Mouse (Mus musculus): Measurements from ENCODE around the gene Arl8b.
"Not testable (repeated sequence)": the region's sequence is repeated elsewhere in the genome, so short reads cannot be mapped to it uniquely, and the experiment has no call there.

The Arl8b gene

GRCm38 (mm10) chr6:108844771-108845170 lies 61.9 kb downstream of the Arl8b start:
- CTCF ChIA-PET = no interaction called here
- POLR2A ChIA-PET = interaction anchor here in 3 of 4 experiments (0.6 to 3.1 kb wide), 6 partner anchors 9 to 148 kb away, joined by 3 to 14 read pairs (median 3); no protein-coding TSS in a partner anchor

- CTCF ChIA-PET = interaction anchor here in 1 of 4 experiments (0.6 kb wide), 1 partner anchor 82 kb away, joined by 5 read pairs; no protein-coding TSS in a partner anchor
Observed at GRCm38 (mm10) chr6:108852088-108852670, 69.3 kb downstream of the Arl8b start.

GRCm38 (mm10) chr6:108852986-108853385 lies 70.1 kb downstream of the Arl8b start:
- ChIA-PET POLR2A (interaction anchor here in 3 of 4 experiments (0.7 to 1.6 kb wide), 7 partner anchors 8 to 69 kb away, joined by 3 to 6 read pairs (median 3); partner anchors contain the start of gene Edem1 (in 2 of the 3)), CTCF (interaction anchor here in 1 of 4 experiments (0.6 kb wide), 1 partner anchor 87 kb away, joined by 4 read pairs; no protein-coding TSS in a partner anchor)

More at GRCm38 (mm10) chr6:108852088-108852670, 69.3 kb downstream of the Arl8b start:
- POLR2A ChIA-PET = interaction anchor here in 3 of 4 experiments (0.7 to 1.6 kb wide), 5 partner anchors 8 to 68 kb away, joined by 3 read pairs; partner anchors contain the start of gene Edem1 (in 1 of the 3)

GRCm38 (mm10) chr6:108858583-108858982 lies 75.7 kb downstream of the Arl8b start:
- ChIA-PET POLR2A (no interaction called here), CTCF (no interaction called here)

- POLR2A ChIA-PET = interaction anchor here in 1 of 4 experiments (0.6 kb wide), 1 partner anchor 53 kb away, joined by 4 read pairs; no protein-coding TSS in a partner anchor
Observed at GRCm38 (mm10) chr6:108861226-108861625, 78.3 kb downstream of the Arl8b start.

GRCm38 (mm10) chr6:108862548-108862947 lies 79.6 kb downstream of the Arl8b start:
- ChIA-PET CTCF (no interaction called here), POLR2A (interaction anchor here in 1 of 4 experiments (1.5 to 1.9 kb wide), 2 partner anchors 10 to 11 kb away, joined by 3 to 6 read pairs; no protein-coding TSS in a partner anchor)

More at GRCm38 (mm10) chr6:108861226-108861625, 78.3 kb downstream of the Arl8b start:
- CTCF ChIA-PET = no interaction called here

- ChIA-PET POLR2A (interaction anchor here in 2 of 4 experiments (1.1 to 1.3 kb wide), 2 partner anchors 10 kb away, joined by 3 to 4 read pairs; no protein-coding TSS in a partner anchor), CTCF (interaction anchor here in 1 of 4 experiments (0.6 kb wide), 1 partner anchor 532 kb away, joined by 4 read pairs; no protein-coding TSS in a partner anchor)
Observed at GRCm38 (mm10) chr6:108866317-108866716, 83.4 kb downstream of the Arl8b start.

GRCm38 (mm10) chr6:108869031-108869430 lies 86.1 kb downstream of the Arl8b start:
- POLR2A ChIA-PET, CTCF ChIA-PET: not testable (repeated sequence)

- ChIA-PET POLR2A (no interaction called here), CTCF (no interaction called here)
Observed at GRCm38 (mm10) chr6:108870421-108870820, 87.5 kb downstream of the Arl8b start.

- POLR2A ChIA-PET = no interaction called here
- CTCF ChIA-PET = interaction anchor here in 1 of 4 experiments (0.6 kb wide), 1 partner anchor 1285 kb away, joined by 3 read pairs; no protein-coding TSS in a partner anchor
Observed at GRCm38 (mm10) chr6:108871251-108871650, 88.4 kb downstream of the Arl8b start.
